In genomic region chr13:97652279-97652678, GRCm38 (mm10) we compare ENCODE assay signal across 31 mouse cellular contexts.
A peak's percentile ranks its signal among the peaks of the same experiment; 100 is the strongest.
DNase-seq lines count a peak whose midpoint lies in the region; ATAC-seq lines count a peak whose summit lies in the region.
"Had no signal": no experiment of that assay in that cellular context is flagged by ENCODE, and none has a peak within 500 bp of the region (broad histone marks: within the 10 kb centered on the region; RNA-seq: fewer than 3 reads in every experiment).

No protein-coding gene starts in this region.

- H3K4me2 ChIP-seq in stomach, embryonic 14.5 days (replicated peaks; ENCODE audit: low read depth, low read length) = 0 out of 2 replicates have a peak overlapping the region, but pooled peaks have one; percentile 20
- H3K4me2 ChIP-seq in liver, embryonic 12.5 days = no peak overlapping the region
- H3K4me2 ChIP-seq: forebrain, embryonic 12.5 days; heart, embryonic 13.5 days; hindbrain, embryonic 15.5 days; liver, embryonic 15.5 days; lung, embryonic 14.5 days; midbrain, embryonic 12.5 days; neural tube, embryonic 12.5 days had no signal

- no peaks in the 10 kb centered on the region for H3K9me3 ChIP-seq in stomach, embryonic 14.5 days (ENCODE audit: control insufficient read depth, low read depth, low read length)
- no peaks in the 10 kb centered on the region for H3K9me3 ChIP-seq in liver, embryonic 12.5 days (replicated peaks)
- H3K9me3 ChIP-seq: forebrain, embryonic 12.5 days; heart, embryonic 13.5 days; hindbrain, embryonic 10.5 days; hindbrain, embryonic 15.5 days; liver, embryonic 15.5 days; midbrain, embryonic 12.5 days had no signal

- intact Hi-C loops in heart, postnatal 25 days (cut with DNase I) = no loop called here
- intact Hi-C loops in left cerebral cortex, postnatal 4 days (cut with DNase I) = no loop called here

- 71% methylated on average over 9 of the region's 9 CpGs for WGBS in stomach, embryonic 14.5 days
- 75% methylated on average over 9 of the region's 9 CpGs for WGBS in liver, embryonic 12.5 days (ENCODE audit: insufficient replicate concordance)

- peak; percentile 19 for DNase-seq in heart, adult 11 months
- DNase-seq in heart, postnatal 25 days (ENCODE audit: low spot score) = no peak
- peak; percentile 58 to 67 for DNase-seq in left cerebral cortex, adult 18-20 months (ENCODE audit: low spot score in 2 of 2)
- DNase-seq in left cerebral cortex, postnatal 4 days = no peak
- DNase-seq in fat pad, adult 2 months (ENCODE audit: extremely low read depth, low read depth, low spot score) = peak; percentile 51
- no peak for DNase-seq in thymus, postnatal 25 days
- DNase-seq: adrenal gland, adult 2 months; adrenal gland, postnatal 36 days; B cell, adult 2 months; cerebellum, adult 8-10 months; cerebellum, postnatal 25 days; gastrocnemius, adult 2 months; gastrocnemius, postnatal 36 days; heart, postnatal 10 days; kidney, adult 8-10 months; kidney, postnatal 4 days; liver; lung, embryonic 14.5 days; lung, postnatal 4 days had no signal

- 0 out of 2 replicates have a peak, but pooled peaks have one; percentile 42 for ATAC-seq in stomach, embryonic 14.5 days (ENCODE audit: insufficient number of reproducible peaks, insufficient read depth, low FRiP score, low read depth)
- no peak for ATAC-seq in liver, embryonic 12.5 days

- no peaks in the 10 kb centered on the region for H3K36me3 ChIP-seq in stomach, embryonic 14.5 days (ENCODE audit: control insufficient read depth, insufficient read depth, low read length)
- H3K36me3 ChIP-seq in liver, embryonic 12.5 days = no peaks in the 10 kb centered on the region
- H3K36me3 ChIP-seq: forebrain, embryonic 12.5 days; heart, embryonic 13.5 days; hindbrain, embryonic 10.5 days; hindbrain, embryonic 15.5 days; liver, embryonic 15.5 days; midbrain, embryonic 12.5 days; neural tube, embryonic 12.5 days had no signal

- no peak overlapping the region for H3K27ac ChIP-seq in stomach, embryonic 14.5 days (ENCODE audit: low read length)
- no peak overlapping the region for H3K27ac ChIP-seq in liver, embryonic 12.5 days
- H3K27ac ChIP-seq: forebrain, embryonic 12.5 days; gastrocnemius, adult 2 months; heart, embryonic 13.5 days; hindbrain, embryonic 10.5 days; hindbrain, embryonic 15.5 days; kidney, postnatal 0 days; liver, embryonic 15.5 days; midbrain, embryonic 12.5 days; neural tube, embryonic 12.5 days had no signal

- H3K27me3 ChIP-seq in stomach, embryonic 14.5 days (ENCODE audit: control insufficient read depth, insufficient read depth, low read length) = no peaks in the 10 kb centered on the region
- no peaks in the 10 kb centered on the region; the same call in 1 of the 2 replicates for H3K27me3 ChIP-seq in liver, embryonic 12.5 days (replicated peaks)
- H3K27me3 ChIP-seq: forebrain, embryonic 12.5 days; heart, embryonic 13.5 days; hindbrain, embryonic 15.5 days; liver, embryonic 15.5 days; megakaryocyte, embryonic 14.5 days; midbrain, embryonic 12.5 days; neural tube, embryonic 12.5 days had no signal

- H3K4me1 ChIP-seq in stomach, embryonic 14.5 days (ENCODE audit: control insufficient read depth, insufficient read depth, low read length) = no peaks in the 10 kb centered on the region
- H3K4me1 ChIP-seq in liver, embryonic 12.5 days = no peaks in the 10 kb centered on the region
- H3K4me1 ChIP-seq: heart, embryonic 13.5 days; hindbrain, embryonic 15.5 days; liver, embryonic 15.5 days; megakaryocyte, embryonic 14.5 days; neural tube, embryonic 12.5 days had no signal

- no peak overlapping the region for H3K4me3 ChIP-seq in stomach, embryonic 14.5 days (ENCODE audit: low read depth, low read length)
- H3K4me3 ChIP-seq in liver, embryonic 12.5 days = no peak overlapping the region
- H3K4me3 ChIP-seq: forebrain, embryonic 12.5 days; gastrocnemius, adult 2 months; heart, embryonic 13.5 days; hindbrain, embryonic 10.5 days; hindbrain, embryonic 15.5 days; liver, embryonic 15.5 days; megakaryocyte, embryonic 14.5 days; midbrain, embryonic 12.5 days; myocyte; neural tube, embryonic 12.5 days had no signal

- no peak overlapping the region for H3K9ac ChIP-seq in stomach, embryonic 14.5 days (replicated peaks; ENCODE audit: low read depth, low read length)
- no peak overlapping the region for H3K9ac ChIP-seq in liver, embryonic 12.5 days
- H3K9ac ChIP-seq: forebrain, embryonic 12.5 days; heart, embryonic 13.5 days; hindbrain, embryonic 15.5 days; liver, embryonic 15.5 days; lung, embryonic 14.5 days; midbrain, embryonic 12.5 days; neural tube, embryonic 12.5 days had no signal

Comparison
In these comparisons a context has a peak if more than half of its experiments do, and no peak if none do; other contexts are left out.
1. DNase-seq: peak in heart, adult 11 months (single experiment), left cerebral cortex, adult 18-20 months (2 of 2) and fat pad, adult 2 months (single experiment); none in heart, postnatal 25 days (single experiment), left cerebral cortex, postnatal 4 days (single experiment) and thymus, postnatal 25 days (single experiment).